Mouse (Mus musculus): Measurements from ENCODE around the gene Ctnna3. TPM values are rescaled to one million over a fixed set of nuclear protein-coding genes. Genes with fewer than 3 reads are reported as not detected.
A peak's percentile ranks its signal among the peaks of the same experiment; 100 is the strongest.

Gene Ctnna3
- total RNA-seq, 2 experiments from 2014 or later: 1.8 to 2.4 TPM

DNA sequence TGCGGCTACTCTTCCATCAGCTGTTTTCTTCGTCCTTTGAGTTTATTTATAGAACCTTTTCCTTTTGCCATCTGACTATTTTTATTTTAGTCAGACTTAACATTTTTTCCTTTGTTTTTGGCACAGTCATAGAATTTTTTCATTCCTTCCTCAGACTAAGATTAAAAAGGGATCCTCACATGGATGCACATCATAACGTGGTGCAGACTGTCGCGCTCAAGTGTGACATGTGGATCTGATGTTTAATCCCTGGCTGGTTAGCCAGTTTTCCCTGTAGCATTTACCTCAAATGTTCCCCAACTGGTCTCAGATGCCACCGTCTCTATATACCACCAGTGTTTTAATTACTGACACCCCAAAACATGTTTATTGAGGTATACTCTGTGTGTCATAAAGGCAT is 246.4 kb downstream of the Ctnna3 start:
- no peak for DNase-seq (ENCODE audit: low spot score in 2 of 2)

- DNase-seq (ENCODE audit: low spot score in 2 of 2): no peak
These were observed 259.3 kb downstream of the Ctnna3 start for GRCm38 (mm10) chr10:63689233-63689632.

GRCm38 (mm10) chr10:63689651-63690050 is 259.8 kb downstream of the Ctnna3 start:
- no peak for DNase-seq (ENCODE audit: low spot score in 2 of 2)

GRCm38 (mm10) chr10:63692039-63692438 is 262.1 kb downstream of the Ctnna3 start:
- no peak for DNase-seq (ENCODE audit: low spot score in 2 of 2)

DNA sequence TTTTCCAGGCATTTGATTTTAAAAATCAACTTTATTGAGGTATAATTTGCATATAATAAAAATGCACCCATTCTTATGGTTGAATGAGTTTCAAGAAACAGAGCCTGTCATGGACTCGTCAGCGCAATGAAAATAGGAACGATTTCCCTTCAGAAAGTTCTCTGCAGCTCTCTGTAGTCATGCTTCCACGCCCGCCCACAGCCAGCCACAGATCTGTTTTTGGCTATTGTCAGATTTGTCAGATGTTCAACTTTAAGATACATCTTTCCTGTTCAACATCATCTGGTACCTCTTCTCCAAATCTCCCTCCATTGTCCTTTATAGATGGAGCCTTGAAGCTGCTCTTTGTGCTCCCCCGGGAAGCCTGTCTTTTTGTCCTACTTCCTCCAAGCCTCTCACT is 280.3 kb downstream of the Ctnna3 start:
- DNase-seq (ENCODE audit: low spot score in 2 of 2): peak; percentile 45 to 61

DNA sequence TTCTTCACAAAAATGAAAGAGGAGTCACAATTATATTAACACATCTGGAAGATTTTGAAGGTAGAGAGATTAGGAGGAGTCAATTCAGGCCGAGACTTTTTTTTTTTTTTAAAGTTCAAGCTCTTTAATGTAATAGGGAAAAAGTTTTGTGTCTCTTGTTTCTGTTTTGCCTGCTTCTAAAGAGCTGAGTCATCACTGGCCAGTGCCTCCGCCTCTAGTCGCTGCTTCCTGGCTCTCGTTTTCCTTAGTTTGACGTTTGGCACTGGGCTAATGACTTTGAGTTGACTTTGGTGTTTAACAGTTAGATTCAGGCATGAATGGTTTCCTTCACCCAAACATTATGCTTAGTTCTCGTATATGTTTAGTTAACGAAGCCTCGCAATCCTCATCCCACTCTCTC is 282.6 kb downstream of the Ctnna3 start:
- no peak for DNase-seq (ENCODE audit: low spot score in 2 of 2)

- DNase-seq (ENCODE audit: low spot score in 2 of 2): no peak
These were observed 284.3 kb downstream of the Ctnna3 start for GRCm38 (mm10) chr10:63714151-63714550.

DNA sequence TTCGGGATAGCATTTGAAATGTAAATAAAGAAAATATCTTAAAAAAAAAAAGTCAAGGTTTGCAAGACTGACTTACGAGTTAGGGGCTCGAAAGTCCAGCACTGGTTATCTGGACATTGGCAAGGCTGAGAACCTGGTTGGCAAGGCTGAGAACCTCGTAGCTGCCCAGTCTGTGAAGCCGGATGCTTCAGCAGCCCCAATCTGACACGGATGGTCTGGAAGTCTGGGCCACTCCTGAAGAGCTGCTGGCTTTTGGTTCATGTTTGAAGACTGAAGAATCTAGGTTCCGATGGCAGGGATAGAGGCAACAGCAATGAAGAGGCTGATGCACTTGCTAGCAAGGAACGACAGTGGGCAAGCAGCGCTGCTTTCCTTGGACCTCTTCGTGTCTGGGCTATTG is 339.0 kb downstream of the Ctnna3 start:
- no peak for DNase-seq (ENCODE audit: low spot score in 2 of 2)

- no peak for DNase-seq (ENCODE audit: low spot score in 2 of 2)
These were observed 341.8 kb downstream of the Ctnna3 start for GRCm38 (mm10) chr10:63771656-63772055.

DNA sequence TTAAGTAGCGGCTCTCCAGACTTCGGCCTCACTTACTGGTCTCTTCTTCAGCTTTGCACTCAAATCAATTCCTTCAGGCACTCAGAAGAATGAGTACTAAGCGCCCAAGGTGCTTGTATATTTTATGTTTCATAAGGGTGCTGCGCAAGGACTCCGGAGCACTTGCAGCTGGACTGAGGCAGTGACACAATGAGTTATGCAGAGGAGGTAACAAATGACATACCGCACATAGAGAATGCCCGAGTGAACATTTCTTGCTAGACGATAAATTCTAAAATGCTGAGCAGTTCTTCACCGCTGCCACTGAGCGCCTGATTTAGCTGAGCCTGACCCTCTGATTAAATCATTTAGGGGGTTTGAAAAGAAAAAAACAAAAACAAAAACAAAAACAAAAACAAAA is 342.2 kb downstream of the Ctnna3 start:
- no peak for DNase-seq (ENCODE audit: low spot score in 2 of 2)

- DNase-seq (ENCODE audit: low spot score in 2 of 2): no peak
These were observed 352.1 kb downstream of the Ctnna3 start for GRCm38 (mm10) chr10:63781948-63782347.

DNA sequence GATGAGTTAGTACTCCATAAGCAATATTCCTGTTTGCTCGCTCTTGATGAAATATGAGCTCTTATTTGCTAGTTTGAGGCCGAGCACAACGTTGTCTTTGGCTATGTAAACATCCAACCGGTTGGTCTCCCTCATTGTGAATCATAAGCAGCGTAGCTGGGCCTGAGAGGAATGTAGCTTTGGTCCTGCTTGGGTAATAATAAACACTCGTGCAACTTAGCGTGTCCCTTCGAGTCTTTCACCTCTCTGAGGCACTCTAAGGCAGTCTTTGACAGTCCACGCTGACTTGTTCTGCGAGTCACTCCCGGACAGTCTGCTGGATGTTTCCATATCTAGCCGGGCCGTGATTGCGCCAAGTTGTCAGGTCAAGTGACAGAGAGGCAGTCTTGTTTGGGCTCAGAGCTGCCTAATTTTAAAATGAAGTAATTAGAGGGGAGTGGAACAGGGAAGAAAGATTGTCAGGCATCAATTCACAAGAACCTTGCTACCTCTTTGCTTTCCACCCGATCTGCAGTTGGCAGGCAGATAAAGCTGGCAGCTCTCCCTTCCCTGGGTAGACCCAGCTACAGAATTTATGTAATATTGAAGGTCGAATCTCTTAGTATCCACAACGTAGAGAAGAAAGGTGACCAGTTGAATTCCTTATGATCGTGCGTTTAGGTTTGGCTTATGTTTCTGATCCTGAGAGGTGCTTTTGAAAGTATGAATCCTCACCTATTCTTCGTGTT is 355.1 kb downstream of the Ctnna3 start:
- DNase-seq (ENCODE audit: low spot score in 2 of 2): no peak

DNA sequence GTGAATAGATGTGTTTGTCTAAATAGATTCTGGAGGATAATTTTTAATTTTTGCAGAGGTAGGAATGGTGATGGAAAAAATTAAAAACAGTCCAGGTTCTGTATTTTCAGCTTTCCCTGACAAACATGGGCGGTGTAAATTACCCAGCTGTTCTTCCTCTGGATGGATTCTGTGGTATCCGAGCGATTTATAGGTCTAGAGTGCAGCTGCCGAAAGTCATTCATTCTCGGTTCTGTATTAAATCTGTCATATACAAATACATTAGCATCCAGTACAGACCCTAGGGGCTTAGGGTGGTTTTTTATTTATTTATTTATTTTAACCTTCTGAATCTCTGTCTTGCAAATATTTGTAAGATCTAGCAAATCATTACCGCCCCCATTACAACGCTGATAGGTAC is 356.5 kb downstream of the Ctnna3 start:
- DNase-seq (ENCODE audit: low spot score in 2 of 2): no peak

- DNase-seq (ENCODE audit: low spot score in 2 of 2): no peak
These were observed 374.0 kb downstream of the Ctnna3 start for GRCm38 (mm10) chr10:63803909-63804308.

- DNase-seq (ENCODE audit: low spot score in 2 of 2): no peak
These were observed 375.7 kb downstream of the Ctnna3 start for GRCm38 (mm10) chr10:63805551-63805950.

DNA sequence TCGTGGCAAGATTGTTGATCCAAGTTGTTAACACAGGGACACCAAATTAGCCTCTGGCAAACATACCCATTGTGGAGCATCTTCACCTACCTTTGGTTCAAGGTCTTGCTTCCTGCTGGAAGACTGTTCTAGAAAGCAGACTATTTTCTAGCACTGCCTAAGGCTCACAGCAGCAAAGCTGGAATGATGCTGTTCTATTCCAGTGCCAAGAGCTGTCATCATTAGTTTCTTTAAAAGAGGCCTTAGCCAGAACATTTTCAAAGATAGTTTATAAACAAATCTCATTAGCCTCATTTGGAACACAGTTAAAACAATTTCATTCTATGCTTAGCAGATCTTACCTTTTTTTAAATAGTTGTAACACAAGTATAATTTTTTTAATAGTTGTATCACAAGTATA is 376.4 kb downstream of the Ctnna3 start:
- DNase-seq (ENCODE audit: low spot score in 2 of 2): no peak

DNA sequence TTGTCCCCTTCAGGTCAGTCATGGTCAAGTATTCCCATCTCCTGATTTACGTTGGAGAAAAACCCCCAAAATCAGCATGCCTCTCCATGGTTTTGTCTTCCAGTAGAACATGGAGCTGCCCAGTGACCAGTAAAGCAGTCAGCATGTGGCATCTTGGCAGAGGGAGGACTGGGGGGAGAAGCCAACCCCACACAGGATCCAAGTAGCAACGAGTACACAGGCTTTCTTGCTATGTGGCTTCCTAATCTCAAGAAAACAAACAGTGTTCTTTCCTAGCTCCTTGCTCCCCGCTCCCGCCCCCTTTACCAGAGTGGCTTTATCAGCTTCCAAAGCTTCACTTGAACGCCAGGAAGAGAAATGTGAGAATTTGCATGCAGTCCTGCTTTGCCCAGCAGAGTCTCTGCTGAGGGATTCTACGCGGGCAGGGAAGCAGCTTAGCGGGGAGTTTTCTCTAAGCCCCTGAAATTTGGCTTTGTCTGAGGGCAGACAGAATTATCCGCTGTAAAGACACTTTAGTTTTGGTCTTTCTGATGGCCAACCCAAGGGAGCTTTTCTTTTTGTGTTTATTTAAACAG is 380.2 kb downstream of the Ctnna3 start:
- no peak for DNase-seq (ENCODE audit: low spot score in 2 of 2)

DNA sequence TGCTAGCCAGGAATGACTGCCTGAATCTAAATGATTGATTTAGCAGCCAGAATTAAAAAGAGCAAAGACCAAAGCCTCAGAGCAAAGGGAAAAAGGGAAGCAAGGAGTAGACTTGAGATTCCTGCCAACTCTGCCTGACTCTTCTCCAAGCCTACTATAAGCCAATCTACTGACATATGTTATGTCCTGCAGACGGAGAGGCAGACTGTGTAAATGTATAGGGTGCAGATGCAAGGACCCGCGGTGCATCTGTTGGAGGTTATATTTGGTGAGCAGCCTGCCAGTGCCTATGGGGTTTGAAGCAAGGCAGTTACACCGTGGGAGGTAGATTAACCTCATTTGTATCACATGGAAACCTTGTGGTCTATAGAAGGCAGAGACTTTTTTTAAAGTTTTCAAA is 409.1 kb downstream of the Ctnna3 start:
- DNase-seq (ENCODE audit: low spot score in 2 of 2): peak; percentile 9 to 45

DNA sequence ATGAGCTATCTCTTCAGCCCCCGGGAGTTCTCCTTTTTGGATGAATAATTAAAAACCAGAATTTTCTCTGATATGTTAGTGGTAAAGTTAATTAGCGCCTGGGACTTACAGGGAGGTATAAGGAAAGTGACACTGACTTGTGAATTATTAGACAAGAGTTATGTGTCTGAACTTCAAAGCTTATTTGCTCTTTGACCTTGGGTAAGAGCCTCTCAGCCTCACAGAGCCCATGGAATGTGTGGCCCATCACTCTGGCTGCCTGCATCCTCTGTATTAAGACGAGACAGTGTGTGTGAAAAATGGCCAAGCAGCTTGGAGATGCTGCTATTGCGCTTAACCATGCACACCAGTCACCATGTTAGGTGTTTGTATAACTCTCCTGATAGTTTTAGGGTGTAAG is 422.0 kb downstream of the Ctnna3 start:
- no peak for DNase-seq (ENCODE audit: low spot score in 2 of 2)

DNA sequence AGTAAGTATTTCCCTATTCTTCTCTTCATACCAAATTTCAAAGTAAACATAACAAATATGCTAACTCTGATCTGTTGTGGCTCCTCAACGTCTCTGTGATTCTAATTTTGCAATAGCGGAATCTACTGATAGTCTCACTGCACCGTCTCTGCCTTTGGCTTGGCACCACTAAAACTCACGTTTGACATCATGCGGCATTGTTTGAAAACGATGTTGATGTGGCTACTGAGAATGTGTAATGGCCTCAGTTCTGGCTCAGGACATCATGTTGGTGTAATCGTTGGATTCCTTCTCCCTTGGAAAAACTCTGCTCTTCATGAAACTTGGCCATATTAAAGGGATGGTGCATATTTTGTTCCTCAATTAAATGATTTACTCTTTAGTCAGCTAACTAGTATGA is 439.2 kb downstream of the Ctnna3 start:
- DNase-seq (ENCODE audit: low spot score in 2 of 2): no peak

DNA sequence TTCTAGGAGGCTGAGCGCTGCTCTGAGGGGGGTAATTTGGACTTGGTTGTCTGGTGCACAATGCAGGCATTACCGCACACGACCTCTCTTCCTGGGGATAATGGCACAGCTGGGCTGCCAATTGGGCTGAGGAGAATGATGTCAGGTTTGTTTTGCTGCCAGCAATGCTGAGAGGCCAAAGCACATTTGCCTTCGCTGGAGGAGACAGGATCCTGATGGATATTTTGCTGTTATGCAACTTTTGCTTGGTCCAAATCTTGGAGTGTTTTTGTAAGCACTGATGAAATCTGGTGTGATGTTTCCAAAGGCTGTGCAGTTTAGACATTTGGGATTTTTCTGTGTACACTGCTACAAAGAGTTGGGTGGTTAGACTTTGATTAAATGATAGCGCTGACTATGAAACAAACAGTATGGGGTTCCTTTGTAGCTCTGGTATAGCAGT is 450.6 kb downstream of the Ctnna3 start:
- DNase-seq (ENCODE audit: low spot score in 2 of 2): peak; percentile 7 to 9

DNA sequence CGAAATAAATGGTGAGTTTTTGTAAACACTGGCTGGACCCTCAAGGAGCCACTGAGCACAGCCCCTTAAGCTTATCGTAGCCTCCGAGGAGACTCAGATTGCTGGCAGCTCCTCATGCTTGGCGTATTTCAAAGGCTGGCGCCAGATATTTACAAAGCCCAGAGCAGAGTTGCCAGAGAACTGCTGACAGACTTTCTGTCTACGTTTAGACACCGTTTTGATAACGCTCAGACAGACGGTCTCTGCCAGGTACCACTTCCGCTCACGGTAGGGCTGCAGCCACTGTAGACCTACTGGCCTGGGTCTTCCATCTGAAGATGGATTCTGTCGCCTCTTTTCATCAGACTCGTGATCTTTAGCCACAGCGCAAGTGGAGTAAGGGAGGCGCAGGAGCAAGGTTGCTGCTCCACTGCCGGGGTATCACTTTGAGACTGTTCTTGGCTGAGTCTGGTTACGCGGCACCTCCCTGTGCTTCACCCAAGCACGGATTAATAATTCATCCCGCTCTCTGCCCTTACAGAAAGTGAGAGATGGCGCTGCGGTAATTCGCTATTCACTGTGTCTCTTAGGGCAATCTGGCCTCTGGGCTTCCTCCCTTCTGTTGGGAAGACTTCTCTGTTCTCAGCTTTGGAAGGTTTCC is 456.7 kb downstream of the Ctnna3 start:
- peak in 1 of 2 experiments; percentile 6 for DNase-seq (ENCODE audit: low spot score in 2 of 2)

- no peak for DNase-seq (ENCODE audit: low spot score in 2 of 2)
These were observed 464.7 kb downstream of the Ctnna3 start for GRCm38 (mm10) chr10:63894612-63895011.

Measured in left cerebral cortex, adult 18-20 months (tissue).